Mouse (Mus musculus) ES-E14 (cell line): Measurements from ENCODE around the gene Col24a1. TPM values are rescaled to one million over a fixed set of nuclear protein-coding genes. Genes with fewer than 3 reads are reported as not detected.

Experiments
- DNase-seq: peaks from one replicate; pipeline ENCODE4 v3.0.0-alpha.2; 2013; ENCODE audit warnings: low read depth, low spot score
- H3K27ac ChIP-seq: 2 replicates; pipeline ENCODE4 v1.5.1; 2012; ENCODE audit warnings: low read depth, mild to moderate bottlenecking, low read length, moderate library complexity, mixed read lengths; ENCODE audit not compliant: poor library complexity, insufficient read depth, severe bottlenecking
- H3K36me3 ChIP-seq: 2 replicates; pipeline ENCODE4 v1.6.1; 2012; ENCODE audit warnings: mild to moderate bottlenecking, low read length, moderate library complexity, mixed read lengths; ENCODE audit not compliant: control insufficient read depth, poor library complexity, insufficient read depth, severe bottlenecking
- H3K4me1 ChIP-seq, 2 experiments: fragments of 150-350 bp in 1 of 2; sonication (generic) in 1 of 2; 2 replicates each; pipeline ENCODE4 v1.6.1; 2012; ENCODE audit warnings: low read length in 2 of 2, mild to moderate bottlenecking in 1 of 2, mixed read lengths in 1 of 2; ENCODE audit not compliant: control insufficient read depth in 2 of 2, insufficient read depth in 2 of 2, poor library complexity in 1 of 2
- H3K4me3 ChIP-seq, 2 experiments: fragments of 150-350 bp in 1 of 2; sonication (generic) in 1 of 2; 2 replicates each; pipeline ENCODE4 v1.5.1; 2012; ENCODE audit warnings: low read length in 2 of 2, low read depth in 1 of 2, mild to moderate bottlenecking in 1 of 2, mixed read lengths in 1 of 2; ENCODE audit not compliant: insufficient read depth in 1 of 2, poor library complexity in 1 of 2, severe bottlenecking in 1 of 2
- H3K9ac ChIP-seq: 2 replicates; pipeline ENCODE4 v1.6.1; 2012; ENCODE audit warnings: low read depth, mild to moderate bottlenecking, low read length, mixed read lengths; ENCODE audit not compliant: poor library complexity, insufficient read depth, severe bottlenecking
- H3K9me3 ChIP-seq: fragments of 150-350 bp; sonication (generic); 2 replicates; pipeline ENCODE4 v1.6.1; 2012; ENCODE audit warnings: low read depth, mild to moderate bottlenecking, low read length; ENCODE audit not compliant: control insufficient read depth, insufficient read depth
- CHD2 ChIP-seq: IDR thresholded peaks from 2 replicates; pipeline ENCODE4 v1.6.1; 2014; ENCODE audit warnings: mild to moderate bottlenecking, low read depth, low read length, inconsistent platforms
- HCFC1 ChIP-seq: IDR thresholded peaks from 2 replicates; pipeline ENCODE4 v1.6.1; 2012; ENCODE audit warnings: low read length, inconsistent platforms, borderline replicate concordance; ENCODE audit not compliant: insufficient read depth
- MAFK ChIP-seq: IDR thresholded peaks from 2 replicates; pipeline ENCODE4 v1.6.1; 2014; ENCODE audit warnings: mild to moderate bottlenecking, low read depth, low read length, inconsistent platforms; ENCODE audit not compliant: insufficient read depth
- ZC3H11A ChIP-seq: IDR thresholded peaks from 2 replicates; pipeline ENCODE4 v1.6.1; 2012; ENCODE audit warnings: low read depth, mild to moderate bottlenecking, inconsistent platforms, low read length, borderline replicate concordance
- ZNF384 ChIP-seq: IDR thresholded peaks from 2 replicates; pipeline ENCODE4 v1.6.1; 2012; ENCODE audit warnings: low read depth, low read length, inconsistent platforms
- in situ Hi-C, 2 experiments: fragments of 600-800 bp; cut with MboI; formaldehyde crosslinking; loops; one replicate each; pipeline ENCODE4 v1.15.1; 2025; ENCODE audit warnings: low sequenced_read_pairs in 2 of 2, inconsistent platforms in 1 of 2; ENCODE audit not compliant: unreplicated experiment in 2 of 2
- total RNA-seq: library from RNA; depleted of rRNA; stranded (reverse); fragments of 300-350 nt; gene quantifications from 2 replicates; pipeline ENCODE4 v1.2.3, GENCODE M21; 2012

Col24a1 gene
- total RNA-seq, 1 experiment = 0.09 TPM

GRCm38 (mm10) chr3:145320587-145321274, 28.5 kb downstream of the Col24a1 start:
- Histone ChIP-seq H3K27ac (no peak overlapping the region), H3K4me1 (no peaks in the 10 kb centered on the region), H3K9me3 (no peaks in the 10 kb centered on the region), H3K36me3 (no peaks in the 10 kb centered on the region), H3K9ac (no peak overlapping the region), H3K4me3 (no peak overlapping the region)
- TF ChIP-seq MAFK (no peak), HCFC1 (no peak), ZC3H11A (no peak), CHD2 (no peak), ZNF384 (no peak)
- in situ Hi-C loops = no loop called here
- DNase-seq = no peak

- no peaks in the 10 kb centered on the region for H3K36me3 ChIP-seq
- no peaks in the 10 kb centered on the region for H3K9me3 ChIP-seq
- H3K9ac ChIP-seq = no peak overlapping the region
- TF ChIP-seq HCFC1 = no peak
- TF ChIP-seq ZNF384 = no peak
- TF ChIP-seq CHD2 = no peak
- no peak for TF ChIP-seq MAFK
- TF ChIP-seq ZC3H11A = no peak
- H3K27ac ChIP-seq = no peak overlapping the region
- in situ Hi-C loops = no loop called here
- no peak overlapping the region for H3K4me3 ChIP-seq
- no peaks in the 10 kb centered on the region for H3K4me1 ChIP-seq
- no peak for DNase-seq
Measured at GRCm38 (mm10) chr3:145325402-145325801, 33.1 kb downstream of the Col24a1 start.

GRCm38 (mm10) chr3:145331642-145332041, 39.4 kb downstream of the Col24a1 start:
- in situ Hi-C loops = no loop called here
- TF ChIP-seq MAFK (no peak), ZNF384 (no peak), ZC3H11A (no peak), CHD2 (no peak), HCFC1 (no peak)
- no peak overlapping the region for H3K27ac ChIP-seq
- H3K4me1 ChIP-seq = no peaks in the 10 kb centered on the region
- no peak for DNase-seq
- no peaks in the 10 kb centered on the region for H3K9me3 ChIP-seq
- no peak overlapping the region for H3K9ac ChIP-seq
- H3K36me3 ChIP-seq = no peaks in the 10 kb centered on the region
- H3K4me3 ChIP-seq = no peak overlapping the region

GRCm38 (mm10) chr3:145334046-145334445, 41.8 kb downstream of the Col24a1 start:
- TF ChIP-seq CHD2 (no peak), ZC3H11A (no peak), MAFK (no peak), HCFC1 (no peak), ZNF384 (no peak)
- Histone ChIP-seq H3K36me3 (no peaks in the 10 kb centered on the region), H3K27ac (no peak overlapping the region), H3K4me3 (no peak overlapping the region), H3K9me3 (no peaks in the 10 kb centered on the region), H3K9ac (no peak overlapping the region), H3K4me1 (no peaks in the 10 kb centered on the region)
- in situ Hi-C loops = no loop called here
- no peak for DNase-seq
